Mouse (Mus musculus) C2C12 (cell line): ENCODE results near the gene Mindy4b-ps. TPM values are rescaled to one million over a fixed set of nuclear protein-coding genes. Genes with fewer than 3 reads are reported as not detected.

Experiments
- H3K27me3 ChIP-seq: one replicate; pipeline ENCODE4 v1.6.1; 2011; ENCODE audit not compliant: control insufficient read depth, insufficient read depth, insufficient read length
- H3K36me3 ChIP-seq: one replicate; pipeline ENCODE4 v1.6.1; 2011; ENCODE audit not compliant: control insufficient read depth, insufficient read depth
- H3K4me3 ChIP-seq: one replicate; pipeline ENCODE4 v1.5.1; 2011; ENCODE audit warnings: mild to moderate bottlenecking, control low read depth; ENCODE audit not compliant: poor library complexity, insufficient read depth, severe bottlenecking
- H3K79me2 ChIP-seq: one replicate; pipeline ENCODE4 v1.6.1; 2011; ENCODE audit not compliant: control insufficient read depth, insufficient read depth
- H3K79me3 ChIP-seq: one replicate; pipeline ENCODE4 v1.6.1; 2011; ENCODE audit warnings: low read depth, control low read depth
- H3ac ChIP-seq: one replicate; pipeline ENCODE3; 2011; ENCODE audit warnings: low read depth; ENCODE audit not compliant: control insufficient read depth, insufficient read length
- CEBPB ChIP-seq: IDR thresholded peaks from one replicate; pipeline ENCODE4 v1.6.1; 2011; ENCODE audit warnings: low read depth, mild to moderate bottlenecking, control low read depth, moderate library complexity
- CTCF ChIP-seq: IDR thresholded peaks from one replicate; pipeline ENCODE4 v1.5.1; 2011; ENCODE audit not compliant: control insufficient read depth, insufficient read depth, insufficient read length
- FOSL1 ChIP-seq: IDR thresholded peaks from one replicate; pipeline ENCODE4 v1.8.0; 2011; ENCODE audit warnings: mild to moderate bottlenecking, low read length; ENCODE audit not compliant: poor library complexity, insufficient read depth, severe bottlenecking
- MAX ChIP-seq: IDR thresholded peaks from one replicate; pipeline ENCODE4 v1.6.1; 2011; ENCODE audit warnings: mild to moderate bottlenecking, control low read depth
- MYOD1 ChIP-seq: IDR thresholded peaks from one replicate; pipeline ENCODE4 v1.6.1; 2011; ENCODE audit warnings: low read depth; ENCODE audit not compliant: control insufficient read depth, insufficient read length
- MYOG ChIP-seq: IDR thresholded peaks from one replicate; pipeline ENCODE4 v1.6.1; 2011; ENCODE audit not compliant: control insufficient read depth, insufficient read length; ENCODE audit errors: extremely low read depth
- USF1 ChIP-seq: IDR thresholded peaks from one replicate; pipeline ENCODE4 v1.6.1; 2011; ENCODE audit warnings: low read depth, mild to moderate bottlenecking, control low read depth, moderate library complexity
- polyA plus RNA-seq: library from polyadenylated mRNA; unstranded; fragments of >200 nt; fragmentation: generic; extraction: Trizol; gene quantifications from one replicate; pipeline ENCODE4 v1.2.1, GENCODE M21; 2012; ENCODE audit warnings: missing spikeins

The Mindy4b-ps gene
- polyA plus RNA-seq, 1 experiment = not detected

DNA sequence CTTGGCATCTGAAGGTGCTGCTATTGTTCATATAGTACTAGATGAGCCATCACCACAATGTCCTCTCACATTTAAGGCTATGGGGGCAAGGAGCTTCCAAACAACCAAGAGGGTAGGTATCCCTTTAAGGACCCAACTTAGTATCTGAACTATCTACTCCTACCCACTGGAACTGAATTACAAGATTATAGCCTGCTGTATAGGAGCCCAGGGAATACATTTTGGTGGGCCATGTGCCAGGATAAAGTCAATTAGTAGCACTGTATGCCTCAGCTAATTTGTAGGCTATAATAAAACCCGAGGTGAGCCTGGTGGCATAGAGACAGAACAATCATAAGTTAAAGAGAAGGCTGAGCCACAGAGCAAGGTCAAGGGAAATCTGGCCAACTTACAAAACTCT lies 65.7 kb downstream of the Mindy4b-ps start:
- no peaks in the 10 kb centered on the region for H3K36me3 ChIP-seq
- no peaks in the 10 kb centered on the region for H3K27me3 ChIP-seq
- H3ac ChIP-seq = no peak overlapping the region
- TF ChIP-seq MYOD1 (no peak), FOSL1 (no peak), MYOG (no peak), CTCF (no peak), USF1 (no peak), CEBPB (no peak), MAX (no peak)
- H3K79me3 ChIP-seq = no peaks in the 10 kb centered on the region
- no peaks in the 10 kb centered on the region for H3K79me2 ChIP-seq
- H3K4me3 ChIP-seq = no peak overlapping the region

DNA sequence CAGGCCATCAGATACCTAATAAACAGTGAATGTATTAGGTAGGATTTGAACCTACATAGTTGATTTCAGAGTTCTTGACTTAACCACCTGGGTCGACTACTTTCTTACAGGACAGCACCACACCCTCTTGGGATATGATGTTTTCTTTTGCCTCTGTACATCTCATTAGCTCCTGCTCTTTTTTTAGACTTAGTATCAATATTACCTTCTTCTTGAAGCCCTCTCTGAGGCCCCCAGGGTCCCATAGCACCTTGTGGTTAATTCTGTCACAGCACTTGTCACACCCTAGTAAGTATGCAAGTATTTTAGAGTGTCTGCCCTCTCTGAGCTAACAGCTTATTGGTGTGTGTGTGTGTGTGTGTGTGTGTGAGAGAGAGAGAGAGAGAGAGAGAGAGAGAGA lies 66.3 kb downstream of the Mindy4b-ps start:
- Histone ChIP-seq H3K79me3 (no peaks in the 10 kb centered on the region), H3K36me3 (no peaks in the 10 kb centered on the region), H3K4me3 (no peak overlapping the region), H3K27me3 (no peaks in the 10 kb centered on the region), H3ac (no peak overlapping the region), H3K79me2 (no peaks in the 10 kb centered on the region)
- TF ChIP-seq MAX (no peak), USF1 (no peak), FOSL1 (no peak), MYOD1 (no peak), CTCF (no peak), MYOG (no peak), CEBPB (no peak)

DNA sequence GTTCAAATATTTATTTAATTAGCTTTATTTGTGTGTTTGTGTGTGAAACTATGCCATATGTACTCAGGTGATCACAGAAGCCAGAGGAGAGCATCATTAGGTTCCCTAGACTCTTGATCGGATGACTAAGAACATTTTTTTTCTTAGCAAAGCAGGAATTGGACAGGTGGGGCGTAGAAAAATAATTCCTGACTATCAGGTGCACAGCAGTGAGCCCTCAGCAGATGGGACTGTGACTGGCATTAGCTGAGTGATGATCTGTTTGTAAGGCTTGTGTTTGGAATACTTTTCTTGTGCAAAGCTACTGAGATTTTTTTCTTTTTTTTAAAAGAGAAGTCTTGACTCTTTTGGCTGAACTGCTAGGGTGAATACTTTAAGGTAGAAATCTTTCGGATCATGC lies 67.8 kb downstream of the Mindy4b-ps start:
- Histone ChIP-seq H3K79me2 (no peaks in the 10 kb centered on the region), H3K4me3 (no peak overlapping the region), H3K79me3 (no peaks in the 10 kb centered on the region), H3K27me3 (no peaks in the 10 kb centered on the region), H3ac (no peak overlapping the region), H3K36me3 (no peaks in the 10 kb centered on the region)
- TF ChIP-seq USF1 = no peak
- no peak for TF ChIP-seq FOSL1
- TF ChIP-seq CTCF = no peak
- no peak for TF ChIP-seq CEBPB

DNA sequence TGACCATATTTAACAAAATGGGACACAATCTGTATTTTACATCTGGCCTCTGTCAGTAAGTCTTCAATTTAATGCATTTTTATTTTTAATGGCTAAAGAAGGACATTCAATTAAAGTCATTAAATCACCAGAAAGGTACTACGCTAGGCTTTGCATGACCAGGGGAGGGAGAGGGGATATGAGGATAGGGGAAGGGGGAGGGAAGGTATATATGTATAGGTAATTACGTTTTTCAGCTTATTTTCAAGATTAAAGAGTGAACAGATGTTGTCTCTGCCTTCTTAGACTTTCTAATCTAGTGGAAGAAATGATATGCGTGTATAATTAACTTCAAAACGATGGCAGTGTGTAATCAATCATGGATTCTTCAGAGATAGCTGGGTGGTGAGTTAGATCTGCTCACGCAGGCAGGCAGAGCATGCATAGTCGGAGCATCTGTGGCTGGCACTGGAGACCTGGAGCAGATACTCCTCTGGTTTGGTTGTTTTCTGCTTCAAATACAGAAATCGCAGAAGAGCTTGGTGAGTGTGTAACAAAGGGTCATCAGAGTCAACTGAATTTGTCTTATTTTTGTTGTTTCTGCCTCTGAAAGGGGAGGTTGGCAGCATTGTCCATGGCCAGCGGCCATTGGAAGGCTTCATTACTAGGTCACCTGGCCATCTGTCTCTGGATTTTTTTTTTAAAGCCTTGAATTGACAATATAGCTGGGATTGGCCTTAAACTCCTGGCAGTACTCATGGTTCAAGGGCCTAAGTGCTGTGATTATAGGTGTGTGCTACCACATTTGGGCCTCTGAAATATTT lies 70.1 kb downstream of the Mindy4b-ps start:
- Histone ChIP-seq H3ac (no peak overlapping the region), H3K27me3 (no peaks in the 10 kb centered on the region), H3K36me3 (no peaks in the 10 kb centered on the region), H3K79me2 (no peaks in the 10 kb centered on the region), H3K4me3 (no peak overlapping the region), H3K79me3 (no peaks in the 10 kb centered on the region)
- TF ChIP-seq MYOG (no peak), MAX (no peak), USF1 (no peak), FOSL1 (no peak), CEBPB (no peak), MYOD1 (no peak), CTCF (no peak)

DNA sequence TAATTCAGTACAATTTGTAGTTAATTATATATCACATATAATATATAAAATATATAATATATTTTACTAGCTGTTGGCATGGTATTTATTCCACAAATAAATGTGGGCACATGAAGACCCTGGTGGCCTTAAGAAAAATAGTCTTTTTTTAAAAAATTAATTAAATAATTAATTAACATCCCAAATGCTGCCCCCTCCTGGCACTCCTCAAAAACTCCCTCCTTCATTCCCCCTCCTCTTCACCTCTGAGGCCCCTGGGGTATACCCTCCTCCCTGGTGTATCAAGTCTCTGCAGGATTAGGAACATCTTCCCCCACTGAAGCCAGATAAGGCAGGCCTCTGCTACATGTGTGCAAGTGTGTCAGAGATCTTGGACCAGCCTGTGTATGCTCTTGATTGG lies 73.4 kb downstream of the Mindy4b-ps start:
- Histone ChIP-seq H3K4me3 (no peak overlapping the region), H3K79me3 (no peaks in the 10 kb centered on the region), H3K36me3 (no peaks in the 10 kb centered on the region), H3K79me2 (no peaks in the 10 kb centered on the region), H3ac (no peak overlapping the region), H3K27me3 (no peaks in the 10 kb centered on the region)
- TF ChIP-seq USF1 (no peak), CTCF (no peak), FOSL1 (no peak), MYOD1 (no peak), MYOG (no peak), CEBPB (no peak), MAX (no peak)

DNA sequence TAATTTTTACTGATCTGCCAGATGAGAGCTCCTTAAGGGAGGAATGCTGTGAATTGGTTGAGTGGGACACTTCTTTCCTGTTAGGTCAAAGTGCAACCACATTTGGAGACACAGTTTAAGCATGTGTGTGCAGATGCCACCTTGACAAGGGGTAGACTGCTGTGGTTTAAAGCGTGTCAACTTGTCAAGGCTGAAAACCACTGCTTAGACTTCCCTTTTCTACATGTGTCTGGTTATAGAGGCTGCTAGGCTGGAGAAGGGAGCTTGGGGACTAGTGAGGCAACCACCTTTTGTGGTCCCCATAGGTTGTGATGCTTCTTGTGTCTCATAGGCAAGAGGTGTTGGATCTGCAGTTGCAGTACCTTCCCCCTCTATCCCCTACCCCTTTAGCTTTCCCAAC lies 74.2 kb downstream of the Mindy4b-ps start:
- Histone ChIP-seq H3K79me2 (no peaks in the 10 kb centered on the region), H3K4me3 (no peak overlapping the region), H3K27me3 (no peaks in the 10 kb centered on the region), H3K79me3 (no peaks in the 10 kb centered on the region), H3K36me3 (no peaks in the 10 kb centered on the region), H3ac (no peak overlapping the region)
- TF ChIP-seq MYOD1 = no peak
- TF ChIP-seq FOSL1 = no peak
- no peak for TF ChIP-seq CTCF
- no peak for TF ChIP-seq USF1
- no peak for TF ChIP-seq CEBPB
- TF ChIP-seq MYOG = no peak
- TF ChIP-seq MAX = no peak
